Mouse (Mus musculus) CD4-positive, CD25-positive, alpha-beta regulatory T cell, adult 4 months (primary cell): ENCODE data around the gene Ankrd23. TPM values are rescaled to one million over a fixed set of nuclear protein-coding genes. Genes with fewer than 3 reads are reported as not detected.
A peak's percentile ranks its signal among the peaks of the same experiment; 100 is the strongest.

Source experiments
- ATAC-seq: one replicate; pipeline ENCODE4 v1.8.0; 2017
- polyA plus RNA-seq, 2 experiments: library from polyadenylated mRNA; unstranded; fragments of 100-300 nt; shearing (Covaris generic); gene quantifications; one replicate each; pipeline ENCODE4 v1.2.1; 2017

Gene Ankrd23
- polyA plus RNA-seq, 2 experiments from 2014 or later = 39.3 to 112 TPM

DNA sequence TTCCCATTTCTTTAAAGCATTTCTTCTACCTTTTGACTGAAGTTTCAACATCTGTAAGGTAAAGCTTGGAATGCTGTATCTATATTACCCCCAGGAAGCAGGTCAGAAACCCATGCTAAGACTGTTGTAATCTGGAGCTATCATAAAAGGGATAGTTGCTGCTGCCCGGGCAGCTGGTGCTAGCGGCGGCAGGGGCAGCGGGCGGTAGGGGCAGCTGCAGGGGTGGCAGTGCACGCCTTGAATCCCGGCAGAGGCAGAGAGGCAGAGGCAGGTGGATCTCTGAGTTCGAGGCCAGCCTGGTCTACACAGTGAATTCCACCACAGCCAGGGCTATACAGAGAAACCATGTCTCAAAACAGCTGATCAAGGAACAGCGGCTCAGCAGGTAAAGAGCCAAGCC, 6.2 kb upstream of the Ankrd23 start:
- no peak for ATAC-seq

- ATAC-seq = no peak
Measured at GRCm38 (mm10) chr1:36541844-36542243, 5.2 kb upstream of the Ankrd23 start.

DNA sequence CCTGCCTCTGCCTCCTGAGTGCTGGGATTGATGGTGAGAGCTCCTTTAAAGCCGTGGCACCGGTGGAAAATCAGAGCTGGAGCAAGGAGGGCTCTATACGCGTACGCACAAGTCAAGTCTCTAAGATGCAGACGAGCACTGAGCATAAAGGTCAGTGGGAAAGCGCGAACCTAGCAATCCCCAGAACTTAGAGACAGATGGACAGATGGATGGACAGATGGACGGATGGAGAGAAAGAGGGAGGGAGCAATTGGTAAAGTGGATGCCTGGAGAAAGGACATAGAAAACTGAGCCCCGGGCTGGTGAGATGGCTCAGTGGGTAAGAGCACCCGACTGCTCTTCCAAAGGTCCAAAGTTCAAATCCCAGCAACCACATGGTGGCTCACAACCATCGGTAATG, 4.1 kb upstream of the Ankrd23 start:
- no peak for ATAC-seq

DNA sequence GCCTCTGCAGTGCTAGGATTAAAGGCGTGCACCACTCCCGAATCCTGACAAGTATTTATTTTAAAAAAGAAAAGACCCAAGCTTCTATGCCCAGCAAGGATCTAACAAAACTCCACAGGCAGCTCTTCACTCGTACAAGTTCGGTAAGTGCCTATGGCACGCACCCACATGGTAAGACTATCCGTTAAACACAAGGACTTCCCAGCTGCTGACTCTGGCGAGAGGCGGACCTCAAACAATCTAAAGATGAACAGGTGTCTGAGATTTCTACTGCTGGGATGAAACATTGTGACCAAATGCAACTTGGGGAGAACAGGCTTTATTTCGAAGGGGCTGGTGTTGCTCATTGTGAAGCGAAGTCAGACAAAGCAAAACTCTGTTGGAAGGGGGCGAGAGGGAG, 3.4 kb upstream of the Ankrd23 start:
- ATAC-seq = no peak

DNA sequence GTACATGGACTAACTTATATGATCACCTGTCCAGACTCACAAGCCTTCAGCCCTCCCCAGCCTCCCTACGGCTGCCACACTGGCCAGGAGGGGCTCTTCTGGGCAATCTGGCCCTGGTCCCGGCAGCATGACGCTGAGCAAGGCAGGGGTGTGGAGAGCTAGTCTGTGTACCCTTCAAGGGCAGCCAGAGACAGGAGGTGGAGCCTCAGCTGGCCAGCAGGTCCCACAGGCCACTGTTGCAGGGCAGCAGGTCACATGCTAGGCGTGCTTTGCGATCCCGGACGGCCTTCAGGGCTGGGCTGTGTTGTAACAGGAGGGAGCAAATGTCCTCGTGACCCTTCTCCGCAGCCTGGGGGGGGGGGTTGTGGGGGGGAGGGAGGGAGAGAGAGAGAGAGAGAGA, 2.5 kb upstream of the Ankrd23 start, which contains the start of gene Gm42417:
TSS of gene Gm42417 (minus strand) at position 244 of the 400 bp plus-strand sequence.
- ATAC-seq = no peak

DNA sequence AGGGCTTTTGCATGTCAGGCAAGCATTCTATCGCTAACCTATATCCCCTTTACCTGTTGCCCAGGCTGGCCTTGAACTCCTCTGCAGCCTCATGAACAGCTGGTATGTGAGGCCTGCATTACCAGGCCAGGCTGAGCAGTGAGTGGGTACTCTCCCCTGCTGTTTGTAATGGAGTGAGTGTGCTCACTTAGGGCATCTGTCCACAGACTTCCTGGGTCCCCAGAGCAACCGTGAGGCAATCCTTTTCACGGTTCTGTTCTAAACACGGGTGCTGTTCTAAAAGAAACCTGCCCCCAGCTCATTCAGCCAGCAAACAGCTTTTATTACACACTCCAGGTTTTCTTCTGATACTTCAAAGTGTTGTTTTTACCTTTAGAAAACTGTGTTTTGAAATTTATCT, 2.0 kb upstream of the Ankrd23 start:
- no peak for ATAC-seq

DNA sequence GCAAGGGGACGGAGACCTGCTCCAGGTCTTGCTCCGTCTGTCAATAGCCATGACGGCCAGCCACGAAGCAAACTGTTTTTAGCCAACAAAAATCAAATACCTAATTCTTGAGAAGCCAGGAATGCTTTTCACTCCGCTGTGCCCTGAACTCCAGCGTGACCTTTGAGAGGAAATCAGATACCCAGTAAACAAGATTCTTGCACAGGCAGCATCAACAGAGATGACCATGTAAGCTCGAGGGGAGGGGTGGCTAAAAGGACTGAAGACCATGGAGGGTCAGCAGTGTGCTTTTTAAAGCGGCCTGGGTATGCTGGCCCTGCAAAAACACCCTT, 320 bp downstream of the Ankrd23 start:
- ATAC-seq = no peak

GRCm38 (mm10) chr1:36535477-36536396, 946 bp downstream of the Ankrd23 start:
- no peak for ATAC-seq

DNA sequence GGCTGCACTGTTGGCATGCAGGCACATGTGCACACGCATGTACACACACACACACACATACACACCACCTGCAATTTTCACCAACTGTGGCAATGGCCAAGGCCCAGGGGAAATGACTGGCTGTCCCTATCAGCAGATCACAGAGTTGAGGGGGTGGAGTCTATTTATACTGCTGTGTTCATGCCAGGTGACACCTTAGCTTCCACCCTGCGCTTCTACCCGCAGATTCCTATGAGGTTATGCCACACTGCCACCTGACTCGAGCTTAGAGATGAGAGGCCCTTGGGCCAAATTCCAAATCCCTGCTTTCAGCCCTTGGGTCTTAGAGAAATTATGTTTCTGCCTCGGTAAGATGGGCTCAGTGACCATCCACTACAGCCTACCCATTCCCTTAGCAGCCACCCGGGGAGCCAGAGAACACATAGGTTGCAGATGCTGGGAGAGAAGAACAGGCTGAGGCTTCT, 2.1 kb downstream of the Ankrd23 start:
- ATAC-seq = peak; percentile 39

DNA sequence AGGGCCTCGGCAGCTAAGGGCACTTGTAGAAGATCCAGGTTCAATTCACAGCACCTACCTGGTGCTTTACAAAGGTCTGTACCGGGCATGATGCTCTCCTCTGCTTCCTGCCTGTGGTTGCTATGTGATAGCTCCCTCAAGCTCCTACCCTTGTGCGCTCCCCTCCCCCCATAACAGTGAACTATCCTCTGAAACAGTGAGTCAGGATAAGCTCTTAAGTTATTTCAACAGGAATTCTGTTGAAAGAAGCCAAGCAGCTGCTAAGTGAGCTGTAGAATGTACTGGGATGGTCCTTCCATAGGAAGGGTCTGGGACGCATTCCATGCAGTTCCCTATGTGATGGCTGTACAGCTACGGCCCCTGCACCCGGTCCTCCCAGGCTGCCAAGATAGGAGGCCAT, 3.1 kb downstream of the Ankrd23 start:
- no peak for ATAC-seq

- ATAC-seq = no peak
Measured at GRCm38 (mm10) chr1:36531461-36531860, 5.2 kb downstream of the Ankrd23 start.

DNA sequence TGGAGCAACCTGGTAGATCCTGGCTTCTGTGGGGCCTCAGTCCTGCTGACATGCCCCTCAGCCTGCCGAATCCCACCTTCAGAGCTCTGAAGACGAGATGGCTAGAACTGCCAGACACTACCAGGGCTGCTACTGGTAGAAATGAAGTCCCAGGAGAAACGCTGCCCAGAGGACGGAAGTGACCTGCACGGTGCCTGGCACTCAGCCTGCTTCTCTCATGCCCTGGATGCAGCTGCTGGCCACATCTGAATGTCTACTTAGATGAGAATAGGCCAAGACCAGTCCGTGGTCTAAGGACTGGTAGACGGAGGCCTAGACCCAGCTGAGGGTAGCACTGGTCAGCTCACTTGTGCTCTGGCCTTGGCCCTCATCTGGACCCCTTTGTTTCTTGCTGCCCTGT, 5.7 kb downstream of the Ankrd23 start:
- ATAC-seq = no peak

DNA sequence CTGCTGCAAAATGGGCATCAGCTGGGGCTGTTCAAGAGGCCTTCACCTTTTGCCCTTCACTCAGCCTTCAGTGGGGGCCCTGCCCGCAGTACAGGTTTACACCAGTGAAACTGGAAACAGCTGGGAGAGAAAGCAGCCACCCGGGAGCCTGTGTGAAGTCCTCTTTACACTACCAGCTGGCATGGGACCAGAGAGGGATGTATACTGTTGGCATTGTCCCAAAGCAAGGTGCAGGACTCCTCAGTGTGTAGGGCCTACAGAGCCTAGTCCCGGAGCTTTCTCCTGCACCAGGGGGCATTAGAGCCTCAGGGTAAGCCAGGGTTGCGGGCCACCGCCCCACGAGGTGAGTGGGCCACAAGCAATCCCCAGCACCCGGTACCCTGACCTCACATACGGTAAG, 6.2 kb downstream of the Ankrd23 start:
- ATAC-seq = no peak

DNA sequence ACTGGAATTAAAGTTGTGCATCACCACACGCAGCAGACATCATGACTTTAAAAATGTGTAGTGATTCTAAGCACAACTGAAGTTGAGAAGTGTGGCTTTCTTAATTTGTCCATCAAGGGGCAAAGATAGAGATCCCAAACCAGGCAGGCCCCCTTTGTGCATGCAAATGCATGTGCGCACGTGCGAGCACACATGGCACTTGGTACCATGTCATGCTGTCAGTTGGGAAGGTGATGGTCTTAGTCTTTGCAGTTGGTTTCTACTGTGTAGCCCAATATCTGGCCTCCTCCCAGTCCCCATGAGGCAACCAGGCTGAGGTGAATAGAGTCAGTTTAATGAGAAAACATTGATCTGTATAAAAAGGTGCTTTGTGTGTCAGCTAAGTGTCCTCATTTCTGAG, 6.8 kb downstream of the Ankrd23 start:
- no peak for ATAC-seq

DNA sequence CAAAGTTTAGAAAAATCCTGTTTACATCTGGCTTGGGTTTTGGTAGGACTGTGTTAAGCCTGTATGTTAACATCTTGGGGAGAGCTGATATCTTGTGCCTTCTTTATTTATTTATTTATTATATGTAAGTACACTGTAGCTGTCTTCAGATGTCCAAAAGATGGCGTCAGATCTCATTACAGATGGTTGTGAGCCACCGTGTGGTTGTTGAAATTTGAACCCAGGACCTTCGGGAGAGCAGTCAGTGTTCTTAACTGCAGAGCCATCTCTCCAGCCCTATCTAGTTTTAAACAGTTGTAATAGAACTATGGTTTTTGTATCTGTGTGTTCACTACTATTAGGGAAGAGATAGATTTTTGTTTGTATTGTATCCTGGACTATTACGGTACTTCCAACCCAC, 7.4 kb downstream of the Ankrd23 start:
- ATAC-seq = no peak

DNA sequence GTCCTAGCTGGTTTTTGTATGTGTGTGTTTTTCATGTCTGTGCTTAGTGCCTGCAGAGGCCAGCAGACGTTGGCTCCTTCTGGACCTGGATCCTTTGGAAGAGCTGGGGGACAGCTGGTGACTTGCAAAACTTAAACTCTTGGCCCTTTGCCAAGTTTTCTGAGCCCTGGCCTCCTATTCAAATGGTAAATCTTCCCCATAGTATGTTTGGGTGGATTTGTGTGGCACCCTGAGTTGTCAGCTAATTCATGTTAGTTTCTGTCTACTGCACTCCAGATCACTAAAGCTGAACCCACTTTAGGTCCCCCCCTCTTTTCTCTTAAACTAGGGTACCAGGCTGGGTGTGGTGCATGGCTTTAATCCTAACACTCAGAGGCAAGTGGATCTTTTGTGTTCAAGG, 8.3 kb downstream of the Ankrd23 start:
- no peak for ATAC-seq

- no peak for ATAC-seq
Measured at GRCm38 (mm10) chr1:36526903-36527302, 9.8 kb downstream of the Ankrd23 start.

GRCm38 (mm10) chr1:36525774-36526173, 10.9 kb downstream of the Ankrd23 start:
- ATAC-seq = no peak

DNA sequence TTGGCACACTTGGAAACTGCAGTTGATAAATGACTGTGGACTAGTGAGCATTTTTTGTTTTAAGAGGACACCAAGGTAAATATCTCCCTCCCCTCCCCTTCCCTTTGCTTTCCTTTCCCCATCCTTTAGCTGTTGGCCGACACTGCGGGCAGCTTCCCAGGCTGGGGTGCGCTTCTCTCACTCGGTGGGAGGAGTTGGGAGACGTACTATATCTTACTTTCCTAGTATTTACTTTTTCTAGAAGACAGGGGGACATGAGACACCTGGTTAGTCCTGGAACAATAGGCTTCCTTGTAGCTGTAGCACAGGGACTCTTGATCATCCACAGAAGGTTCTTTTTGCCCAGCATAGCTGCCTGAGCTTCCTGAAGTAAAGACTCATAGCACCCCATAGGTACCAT, 12.6 kb downstream of the Ankrd23 start:
- ATAC-seq = no peak

DNA sequence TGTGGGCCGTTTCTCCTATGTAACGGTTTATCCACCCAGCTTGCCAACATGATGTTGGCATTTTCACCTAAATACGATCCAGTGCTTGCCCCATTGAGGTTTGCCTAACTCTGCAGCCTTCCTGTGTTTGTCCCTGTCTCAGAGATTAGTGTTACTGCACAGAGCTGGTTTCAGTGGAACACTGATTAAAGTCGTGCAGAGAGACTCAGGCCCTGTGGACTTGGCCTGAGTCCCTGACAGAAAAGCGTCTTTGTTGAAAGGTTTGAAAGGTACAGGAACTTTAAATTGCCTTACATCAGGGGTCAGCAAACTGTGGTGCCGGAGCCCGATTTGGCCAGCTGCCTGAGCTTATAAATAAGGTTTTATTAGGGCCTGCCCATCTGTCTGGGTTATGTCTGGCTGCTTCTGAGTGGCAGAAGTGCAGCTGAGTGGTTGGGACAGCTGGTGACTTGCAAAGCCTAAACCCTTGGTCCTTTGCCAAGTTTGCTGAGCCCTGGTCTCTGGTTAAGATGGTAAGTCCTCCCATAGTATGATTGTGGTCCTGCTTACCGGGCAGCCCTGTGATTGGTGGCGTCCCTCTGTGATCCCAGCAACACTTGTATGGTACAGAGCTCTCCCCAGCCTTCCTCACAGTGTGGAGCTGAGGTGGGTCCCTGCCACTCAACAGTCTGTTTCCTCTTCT, 13.2 kb downstream of the Ankrd23 start:
- ATAC-seq = no peak

DNA sequence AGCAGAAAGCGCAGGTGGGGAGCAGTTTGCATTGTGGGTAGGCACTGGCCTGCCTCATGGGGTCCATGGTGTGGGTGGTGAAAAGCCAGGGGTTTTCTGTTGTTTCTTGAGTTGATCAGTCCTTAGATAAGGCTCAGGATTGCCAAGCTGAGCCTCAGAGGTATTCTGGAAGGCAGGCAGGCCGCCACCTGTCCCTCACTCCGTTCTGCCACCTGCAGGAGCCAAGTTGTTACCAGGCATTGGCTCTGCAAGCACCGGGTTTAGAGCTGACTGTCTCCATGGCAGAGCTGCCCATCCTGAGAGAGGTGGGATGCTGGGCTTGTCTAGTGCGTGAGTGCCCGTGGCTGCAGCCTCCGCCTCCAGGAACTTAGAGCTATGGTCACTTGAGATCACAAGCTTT, 14.5 kb downstream of the Ankrd23 start:
- ATAC-seq = no peak

DNA sequence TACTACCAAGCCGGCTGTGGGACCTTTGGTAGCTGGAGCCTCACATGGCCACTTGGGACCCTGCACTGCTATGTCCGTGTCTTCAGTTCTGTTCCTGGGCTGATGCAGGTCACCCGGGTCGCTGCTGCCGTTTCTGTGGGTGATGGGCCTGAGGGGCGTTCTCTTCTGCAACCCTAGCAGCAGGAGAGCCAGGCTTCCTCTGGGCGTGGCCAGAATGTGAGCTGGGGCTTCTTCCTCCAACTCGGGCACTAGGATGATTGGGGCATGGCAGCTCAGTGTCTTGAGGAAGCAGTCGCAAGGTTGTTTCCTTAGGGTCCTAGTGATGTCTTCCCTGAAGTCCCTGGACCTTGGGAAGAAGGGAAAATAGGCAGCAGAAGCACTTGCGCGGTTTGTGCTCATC, 17.1 kb downstream of the Ankrd23 start:
- no peak for ATAC-seq

DNA sequence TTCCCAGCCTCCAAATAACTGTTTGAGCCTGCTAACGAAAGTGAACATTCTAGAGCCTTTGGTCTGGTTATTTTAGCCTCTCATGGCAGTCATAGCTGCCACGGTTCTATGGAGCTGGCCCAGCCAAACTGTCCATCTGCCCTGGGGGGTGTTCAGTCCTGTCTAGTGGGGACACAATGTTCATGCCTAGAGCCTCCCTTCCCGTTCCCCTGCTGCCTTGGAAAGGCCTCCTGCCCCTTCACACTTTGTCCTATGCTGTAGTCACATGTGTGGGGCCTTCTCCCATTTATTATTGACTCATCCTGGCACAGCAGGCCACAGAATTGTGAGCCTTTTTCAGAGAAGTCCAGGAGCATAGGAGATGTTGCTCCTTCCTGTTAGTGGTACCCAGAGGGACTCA, 18.4 kb downstream of the Ankrd23 start:
- no peak for ATAC-seq

DNA sequence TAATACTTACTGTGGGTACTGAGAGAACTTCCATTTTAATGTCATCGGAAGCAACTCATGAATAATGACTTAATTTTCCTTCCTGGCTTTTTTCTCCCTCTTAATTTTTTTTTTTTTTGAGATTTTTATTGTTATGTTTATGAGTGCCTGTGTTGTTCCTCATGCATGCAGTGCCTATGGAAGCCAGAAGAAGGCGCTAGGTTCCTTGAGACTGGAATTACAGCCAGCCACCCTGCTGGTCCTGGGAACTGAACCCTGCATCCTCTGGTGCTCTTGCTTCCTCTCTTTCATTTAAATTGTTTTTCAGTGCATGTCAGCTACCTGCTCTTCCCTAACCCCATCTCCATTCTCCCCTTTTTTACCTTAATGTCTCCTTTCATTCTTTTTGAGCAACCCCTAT, 23.0 kb downstream of the Ankrd23 start:
- no peak for ATAC-seq
